Mouse (Mus musculus) liver, embryonic 11.5 days (tissue): ENCODE results near the gene Arcn1. TPM values are rescaled to one million over a fixed set of nuclear protein-coding genes. Genes with fewer than 3 reads are reported as not detected.

Experiments
- ATAC-seq: fragments of 200-750 bp; cut with Nextera tagmentation; replicated peaks from 2 replicates; pipeline ENCODE4 v1.8.0; 2017; ENCODE audit warnings: moderate number of reproducible peaks, mild to moderate bottlenecking, moderate TSS enrichment, moderate library complexity; ENCODE audit not compliant: low FRiP score
- DNase-seq: peaks from one replicate; pipeline ENCODE4 v3.0.0-alpha.2; 2017; ENCODE audit warnings: low spot score
- H3K27ac ChIP-seq: fragments of 300-500 bp; sonication (generic); 2 replicates; pipeline ENCODE4 v1.5.1; 2014; ENCODE audit warnings: mild to moderate bottlenecking, low read depth, low read length, control low read depth
- H3K27me3 ChIP-seq: fragments of 300-500 bp; sonication (generic); replicated peaks from 2 replicates; pipeline ENCODE4 v1.6.1; 2014; ENCODE audit warnings: low read length, mixed read lengths; ENCODE audit not compliant: control insufficient read depth, insufficient read depth
- H3K36me3 ChIP-seq: fragments of 300-500 bp; sonication (generic); 2 replicates; pipeline ENCODE4 v1.6.1; 2014; ENCODE audit warnings: mild to moderate bottlenecking, low read length, moderate library complexity, mixed read lengths; ENCODE audit not compliant: control insufficient read depth, insufficient read depth
- H3K4me1 ChIP-seq: fragments of 300-500 bp; sonication (generic); replicated peaks from 2 replicates; pipeline ENCODE4 v1.6.1; 2014; ENCODE audit warnings: low read length, mixed read lengths; ENCODE audit not compliant: control insufficient read depth, insufficient read depth
- H3K4me2 ChIP-seq: fragments of 300-500 bp; sonication (generic); 2 replicates; pipeline ENCODE4 v1.6.1; 2014; ENCODE audit warnings: mild to moderate bottlenecking, control low read depth, moderate library complexity
- H3K4me3 ChIP-seq: fragments of 300-500 bp; sonication (generic); 2 replicates; pipeline ENCODE4 v1.5.1; 2014; ENCODE audit warnings: low read depth, low read length, control low read depth
- H3K9ac ChIP-seq: fragments of 300-500 bp; sonication (generic); 2 replicates; pipeline ENCODE4 v1.6.1; 2014; ENCODE audit warnings: low read depth, low read length, control low read depth
- H3K9me3 ChIP-seq: fragments of 300-500 bp; sonication (generic); 2 replicates; pipeline ENCODE4 v1.6.1; 2016; ENCODE audit warnings: low read length, inconsistent platforms, mixed read lengths; ENCODE audit not compliant: control insufficient read depth
- WGBS: fragments of 180-500 bp; shearing (Covaris S2); extraction: QIAGEN DNeasy Blood & Tissue Kit; methylation state at CpG from one replicate; pipeline ENCODE4 v1.1.7; 2014; 5-methylcytosine and 5-hydroxymethylcytosine counted together
- polyA plus RNA-seq: library from polyadenylated mRNA; unstranded; fragments of >200 nt; fragmentation: Nextera tagmentation; extraction: Ambion mirVana; gene quantifications from 2 replicates; pipeline ENCODE4 v1.2.1, GENCODE M21; 2014

The Arcn1 gene
- polyA plus RNA-seq, 1 experiment from 2014 or later = 171 TPM

DNA sequence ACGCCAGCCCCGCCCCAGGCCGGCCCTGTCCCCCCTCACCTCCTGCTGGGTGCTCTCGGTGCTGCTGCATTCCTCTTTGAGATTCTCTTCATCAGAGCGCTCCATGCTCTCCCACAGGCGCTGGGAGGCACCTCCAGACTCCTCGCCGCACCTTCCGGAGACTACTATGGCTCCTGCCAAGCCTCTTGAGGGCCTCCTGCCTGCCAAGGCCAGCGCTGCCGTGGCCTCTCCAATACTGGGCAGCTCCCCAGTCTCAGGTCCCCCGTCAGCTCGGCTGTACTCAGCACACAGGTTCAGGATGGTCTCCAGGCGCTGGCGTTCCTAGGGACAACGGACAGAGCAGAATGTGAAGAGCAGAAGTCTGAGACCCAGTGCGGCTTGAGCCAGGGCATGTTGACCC, 56.0 kb downstream of the Arcn1 start:
- Histone ChIP-seq H3K4me3 (no peak overlapping the region), H3K9me3 (no peaks in the 10 kb centered on the region), H3K36me3 (0 out of 2 replicates have a peak, but pooled peaks cover 2% of the 10 kb centered on the region), H3K27ac (no peak overlapping the region), H3K4me2 (no peak overlapping the region), H3K27me3 (no peaks in the 10 kb centered on the region; the same call in 1 of the 2 replicates), H3K4me1 (peaks cover 8% of the 10 kb centered on the region), H3K9ac (no peak overlapping the region)
- ATAC-seq (no peak), DNase-seq (no peak)
- 71% methylated on average over 17 of the region's 17 CpGs for WGBS

DNA sequence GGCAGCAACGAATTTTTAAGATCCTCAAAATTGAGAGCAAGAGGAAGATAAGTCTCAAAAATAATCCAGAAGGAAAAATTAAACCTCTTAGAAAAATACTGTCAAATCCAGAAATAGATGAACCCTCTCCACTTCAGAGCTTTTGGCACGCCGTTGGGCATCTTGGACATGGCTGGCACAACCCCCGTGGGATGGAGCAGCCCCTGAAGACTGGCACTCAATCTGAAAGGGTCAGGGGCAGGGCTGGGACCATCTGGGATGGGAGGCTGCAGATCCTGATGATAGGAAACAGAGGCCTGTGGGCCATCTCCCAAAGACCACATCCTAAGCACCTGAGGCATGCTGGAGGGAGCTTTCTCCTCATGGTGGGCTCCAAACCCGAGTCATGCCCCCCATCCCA, 57.4 kb downstream of the Arcn1 start:
- no peak for DNase-seq
- no peak overlapping the region for H3K4me3 ChIP-seq
- ATAC-seq = no peak
- no peak overlapping the region for H3K27ac ChIP-seq
- 82% methylated on average over 5 of the region's 5 CpGs for WGBS
- no peaks in the 10 kb centered on the region for H3K9me3 ChIP-seq
- no peak overlapping the region for H3K9ac ChIP-seq
- H3K4me1 ChIP-seq = peaks cover 7% of the 10 kb centered on the region
- no peak overlapping the region for H3K4me2 ChIP-seq
- 0 out of 2 replicates have a peak, but pooled peaks cover 2% of the 10 kb centered on the region for H3K36me3 ChIP-seq
- H3K27me3 ChIP-seq = no peaks in the 10 kb centered on the region; the same call in 1 of the 2 replicates

DNA sequence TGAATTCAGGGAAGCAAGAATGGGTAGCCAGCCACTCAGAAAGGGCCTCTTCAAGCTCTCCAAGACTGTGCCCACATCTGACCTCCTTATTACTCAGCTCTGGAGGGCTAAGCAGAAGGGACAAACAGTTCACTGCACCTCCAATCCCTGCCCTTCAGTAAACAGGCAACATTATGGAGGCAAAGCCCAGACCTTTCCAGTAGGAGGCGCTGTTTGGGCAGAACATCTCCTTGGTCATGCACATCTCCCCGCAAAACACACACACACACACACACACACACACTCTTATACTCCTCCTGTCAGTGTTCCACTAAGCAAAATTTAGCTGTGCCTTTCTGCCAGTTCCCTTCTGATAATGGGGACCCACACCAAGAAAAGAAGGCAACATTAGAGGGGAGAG, 58.0 kb downstream of the Arcn1 start:
- no peak overlapping the region for H3K27ac ChIP-seq
- no peak for DNase-seq
- no peak overlapping the region for H3K4me3 ChIP-seq
- peaks cover 7% of the 10 kb centered on the region for H3K4me1 ChIP-seq
- ATAC-seq = no peak
- WGBS = 33% methylated on average over 2 of the region's 2 CpGs
- 0 out of 2 replicates have a peak, but pooled peaks cover 2% of the 10 kb centered on the region for H3K36me3 ChIP-seq
- no peak overlapping the region for H3K4me2 ChIP-seq
- no peak overlapping the region for H3K9ac ChIP-seq
- no peaks in the 10 kb centered on the region; the same call in 1 of the 2 replicates for H3K27me3 ChIP-seq
- H3K9me3 ChIP-seq = no peaks in the 10 kb centered on the region

DNA sequence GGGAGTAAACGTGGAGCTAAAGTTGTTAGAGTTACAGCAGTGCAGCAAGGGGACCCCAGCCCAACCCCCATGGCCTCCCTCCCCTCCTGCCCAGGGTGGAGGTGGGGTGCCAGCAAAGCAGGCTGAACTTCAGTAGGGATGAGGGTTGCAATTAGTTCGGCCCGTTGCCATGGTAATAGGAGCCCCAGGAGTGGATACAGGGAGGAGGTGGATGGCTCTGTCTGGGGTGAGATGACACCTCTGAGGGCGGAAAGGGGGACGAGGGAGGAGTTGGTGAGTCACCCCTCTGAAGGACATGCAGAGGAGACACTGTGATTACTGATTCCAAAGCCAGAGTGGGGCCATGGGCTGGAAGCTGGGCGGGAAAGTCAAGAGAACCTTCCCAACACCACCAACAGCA, 58.7 kb downstream of the Arcn1 start:
- Histone ChIP-seq H3K27ac (no peak overlapping the region), H3K9ac (peak overlapping the region; percentile 11; the same call in 1 of the 2 replicates), H3K4me3 (peak overlapping the region; percentile 36), H3K9me3 (no peaks in the 10 kb centered on the region), H3K4me1 (peaks cover 7% of the 10 kb centered on the region), H3K36me3 (0 out of 2 replicates have a peak, but pooled peaks cover 2% of the 10 kb centered on the region), H3K27me3 (no peaks in the 10 kb centered on the region; the same call in 1 of the 2 replicates), H3K4me2 (peak overlapping the region; percentile 71)
- 44% methylated on average over 6 of the region's 6 CpGs for WGBS
- DNase-seq (no peak), ATAC-seq (no peak)

DNA sequence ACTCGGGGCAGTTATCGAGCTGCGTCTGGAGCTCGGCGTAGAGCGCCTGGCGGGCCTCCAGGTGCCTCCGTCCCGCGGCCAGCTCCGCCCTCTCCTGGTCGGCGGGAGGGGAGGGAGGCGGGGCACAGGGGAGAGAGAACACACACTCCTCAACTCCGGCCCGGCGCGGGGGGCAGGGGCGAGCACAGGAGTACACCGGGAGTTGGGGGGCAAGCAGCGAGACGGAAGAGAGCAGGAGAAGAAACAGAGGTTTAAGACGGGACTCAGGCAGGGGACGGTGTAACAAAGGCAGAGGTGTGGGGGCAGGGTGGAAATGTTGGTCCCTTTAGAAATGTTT, 59.2 kb downstream of the Arcn1 start:
- DNase-seq = peak; percentile 73
- 2% methylated on average over 24 of the region's 24 CpGs for WGBS
- peak overlapping the region; percentile 36 for H3K4me3 ChIP-seq

DNA sequence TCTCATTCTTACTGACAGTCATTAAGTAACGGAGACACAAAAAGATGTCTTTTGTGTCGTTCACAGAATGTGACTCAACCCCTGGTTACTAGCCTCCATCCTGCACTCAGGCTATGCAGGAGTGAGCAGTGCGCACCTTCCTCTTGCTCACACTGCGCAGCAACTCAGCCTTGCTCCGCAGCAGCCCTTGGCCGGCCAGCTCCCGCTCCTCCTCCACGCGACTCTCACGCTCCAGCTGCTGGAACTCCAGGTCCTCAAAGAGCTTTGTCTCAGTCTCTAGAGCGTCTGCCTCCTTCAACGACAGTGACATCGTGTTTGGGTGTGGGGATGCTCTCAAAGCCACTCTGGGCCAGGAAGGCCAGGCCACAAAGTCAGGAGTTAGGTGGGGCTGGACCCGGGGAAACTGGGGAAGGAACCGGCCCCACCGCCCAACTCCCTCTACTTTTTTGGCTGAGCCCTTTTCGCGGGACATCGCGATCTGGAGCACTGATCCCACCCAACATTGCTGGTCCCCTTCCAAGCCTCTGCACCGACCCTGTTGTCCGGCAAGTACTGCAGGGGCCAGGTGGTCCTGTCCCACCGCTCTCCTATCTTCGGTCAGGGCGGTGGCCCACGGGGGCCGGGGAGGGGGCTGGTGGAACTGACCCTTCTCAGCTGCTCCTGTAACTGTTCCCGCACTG, 59.8 kb downstream of the Arcn1 start:
- Histone ChIP-seq H3K9me3 (no peaks in the 10 kb centered on the region), H3K4me2 (peak overlapping the region; percentile 71), H3K4me3 (peak overlapping the region; percentile 36), H3K27me3 (no peaks in the 10 kb centered on the region; the same call in 1 of the 2 replicates), H3K27ac (no peak overlapping the region), H3K36me3 (0 out of 2 replicates have a peak, but pooled peaks cover 2% of the 10 kb centered on the region), H3K9ac (peak overlapping the region; percentile 11; the same call in 1 of the 2 replicates), H3K4me1 (peaks cover 7% of the 10 kb centered on the region)
- WGBS = 24% methylated on average over 28 of the region's 28 CpGs
- no peak for DNase-seq
- 0 out of 2 replicates have a peak, but pooled peaks have one; percentile 30 for ATAC-seq

More for the DNA sequence above, 59.2 kb downstream of the Arcn1 start:
- H3K9ac ChIP-seq = peak overlapping the region; percentile 11; the same call in 1 of the 2 replicates
- 0 out of 2 replicates have a peak, but pooled peaks cover 2% of the 10 kb centered on the region for H3K36me3 ChIP-seq
- H3K4me2 ChIP-seq = peak overlapping the region; percentile 71
- no peaks in the 10 kb centered on the region; the same call in 1 of the 2 replicates for H3K27me3 ChIP-seq
- H3K4me1 ChIP-seq = peaks cover 7% of the 10 kb centered on the region
- ATAC-seq = peak; percentile 60
- H3K27ac ChIP-seq = no peak overlapping the region
- H3K9me3 ChIP-seq = no peaks in the 10 kb centered on the region

DNA sequence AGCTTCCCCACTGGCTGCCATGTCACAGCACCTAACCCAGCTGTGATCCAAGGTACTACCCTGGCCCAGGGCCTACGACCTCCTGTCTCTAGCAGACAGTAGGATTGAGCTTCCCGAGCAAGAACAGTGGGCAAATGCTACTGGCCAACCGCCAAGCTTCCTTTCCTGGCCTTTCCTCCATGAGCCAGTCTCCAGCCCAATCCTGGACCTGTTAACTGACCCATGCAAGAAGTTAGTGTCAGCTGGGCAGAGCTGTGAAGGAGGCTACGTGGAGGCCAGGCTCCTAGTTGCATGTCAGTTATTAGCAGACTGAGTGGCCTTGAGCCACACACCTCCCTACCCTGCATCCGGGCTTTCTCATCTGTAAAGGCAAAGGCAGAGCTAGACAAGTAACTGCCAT, 67.9 kb downstream of the Arcn1 start:
- Histone ChIP-seq H3K9me3 (no peaks in the 10 kb centered on the region), H3K9ac (no peak overlapping the region), H3K36me3 (no peaks in the 10 kb centered on the region), H3K27ac (no peak overlapping the region), H3K4me2 (no peak overlapping the region), H3K4me3 (no peak overlapping the region), H3K4me1 (no peaks in the 10 kb centered on the region), H3K27me3 (no peaks in the 10 kb centered on the region)
- no peak for DNase-seq
- WGBS = 85% methylated on average over 5 of the region's 5 CpGs
- ATAC-seq = no peak

DNA sequence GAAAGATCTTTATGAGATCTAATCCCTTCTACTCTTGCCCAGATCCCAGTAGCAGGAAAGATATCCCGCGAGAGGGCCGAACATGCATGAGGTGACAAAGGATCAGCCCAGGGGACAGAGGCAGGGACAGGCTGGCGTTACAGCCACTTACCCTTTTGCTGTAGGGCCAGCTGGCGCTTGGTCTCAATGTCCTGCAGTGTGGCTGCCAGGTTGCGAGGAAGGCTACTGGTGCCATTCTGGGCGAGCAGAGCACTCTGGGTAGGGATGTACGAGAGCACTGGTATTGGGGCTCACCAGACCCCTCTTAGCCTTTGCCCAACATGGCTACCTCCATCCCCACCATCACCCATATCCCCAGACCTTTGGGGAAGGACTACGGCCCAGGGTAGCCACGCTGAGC, 68.4 kb downstream of the Arcn1 start:
- no peaks in the 10 kb centered on the region for H3K9me3 ChIP-seq
- H3K4me2 ChIP-seq = no peak overlapping the region
- no peak overlapping the region for H3K27ac ChIP-seq
- H3K4me1 ChIP-seq = no peaks in the 10 kb centered on the region
- no peaks in the 10 kb centered on the region; the same call in 1 of the 2 replicates for H3K36me3 ChIP-seq
- DNase-seq (no peak), ATAC-seq (no peak)
- WGBS = 84% methylated on average over 10 of the region's 10 CpGs
- no peak overlapping the region for H3K4me3 ChIP-seq
- H3K27me3 ChIP-seq = no peaks in the 10 kb centered on the region
- no peak overlapping the region for H3K9ac ChIP-seq

DNA sequence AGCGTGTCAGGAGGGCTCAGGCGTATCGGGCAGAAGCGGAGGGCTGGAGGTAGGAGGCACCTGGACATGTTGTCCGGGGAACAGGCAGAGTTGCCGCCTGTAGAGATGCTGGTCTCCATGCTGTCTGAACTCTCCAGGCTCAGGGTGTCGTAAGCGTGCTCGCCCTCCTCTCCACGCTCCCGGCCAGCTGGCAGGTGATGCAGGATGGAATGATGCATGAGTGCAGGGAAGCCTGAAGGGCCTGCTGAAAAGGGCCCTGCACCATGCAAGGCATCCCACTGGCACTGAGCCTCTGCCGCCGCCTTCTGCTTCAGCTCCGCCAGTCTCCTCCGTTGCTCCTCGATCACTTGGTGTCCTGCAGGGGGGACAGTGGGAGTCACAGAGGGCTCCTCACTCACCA, 69.8 kb downstream of the Arcn1 start:
- Histone ChIP-seq H3K27ac (no peak overlapping the region), H3K9me3 (no peaks in the 10 kb centered on the region), H3K4me1 (no peaks in the 10 kb centered on the region), H3K36me3 (no peaks in the 10 kb centered on the region; the same call in 1 of the 2 replicates), H3K4me3 (no peak overlapping the region), H3K27me3 (no peaks in the 10 kb centered on the region), H3K9ac (no peak overlapping the region), H3K4me2 (no peak overlapping the region)
- DNase-seq = no peak
- no peak for ATAC-seq
- 89% methylated on average over 16 of the region's 16 CpGs for WGBS
